In the genomic region with DNA sequence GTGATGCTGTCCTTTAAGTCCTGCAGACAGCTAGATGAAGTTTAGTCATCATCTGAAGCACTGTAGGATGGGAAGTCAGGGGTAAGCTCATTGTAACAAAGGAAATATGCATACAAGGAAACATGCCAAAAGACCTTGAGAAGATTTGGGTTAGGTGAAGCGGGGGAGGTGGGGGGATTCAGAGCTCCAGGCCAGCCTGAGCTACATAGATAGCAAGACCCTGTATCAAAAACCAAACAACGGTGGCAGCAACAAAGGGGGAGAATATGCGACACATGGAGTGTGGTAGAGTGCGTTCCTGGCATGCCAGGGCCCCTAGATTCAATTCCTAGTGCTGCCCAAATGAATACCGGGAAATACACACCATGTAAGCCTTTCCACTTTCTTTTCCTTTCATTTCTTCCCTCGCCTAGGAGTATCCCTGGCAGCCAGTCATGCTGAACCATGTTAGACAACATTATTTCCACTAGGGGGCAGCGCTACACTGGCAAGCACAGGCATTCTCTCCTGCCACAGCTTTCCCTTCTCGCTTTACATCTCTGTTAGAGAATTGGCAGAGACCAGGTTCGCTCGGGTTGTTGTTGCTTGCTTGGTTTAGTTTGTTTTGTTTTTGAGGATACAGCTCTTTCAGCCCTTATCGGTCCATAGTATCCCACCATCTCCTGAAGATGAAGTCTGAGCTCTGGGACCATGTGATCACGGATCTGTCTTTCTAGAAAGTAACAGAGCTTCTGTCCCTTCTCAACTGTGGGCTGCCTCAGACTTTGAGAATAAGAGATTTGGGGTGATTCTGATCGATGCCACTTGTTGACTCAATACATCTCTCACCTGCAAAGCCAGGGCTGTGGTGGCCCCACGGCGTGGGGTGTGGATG, we compare ENCODE assay signal across 8 mouse cellular contexts. TPM values are rescaled to one million over a fixed set of nuclear protein-coding genes. Genes with fewer than 3 reads are reported as not detected.
DNase-seq lines count a peak whose midpoint lies in the region; ATAC-seq and TF ChIP-seq lines count a peak whose summit lies in the region.

No protein-coding gene starts in this region.

- no peak overlapping the region for H3K27ac ChIP-seq in cerebellum, adult 2 months (ENCODE audit: insufficient read depth, low read length)
- H3K27ac ChIP-seq in forebrain, embryonic 16.5 days (ENCODE audit: low read length), result no peak overlapping the region
- H3K27ac ChIP-seq in liver, postnatal 0 days (ENCODE audit: low read depth), result no peak overlapping the region
- no peak overlapping the region for H3K27ac ChIP-seq in neural tube, embryonic 11.5 days (ENCODE audit: low read depth, low read length)

- TF ChIP-seq EP300 in liver, postnatal 0 days (IDR thresholded peaks at IDR 0.05; ENCODE audit: low read depth), result no peak

- no peak overlapping the region for H3K9ac ChIP-seq in forebrain, embryonic 16.5 days (replicated peaks; ENCODE audit: low read depth, low read length)
- no peak overlapping the region for H3K9ac ChIP-seq in liver, postnatal 0 days (replicated peaks)
- H3K9ac ChIP-seq in neural tube, embryonic 11.5 days (ENCODE audit: low read length), result no peak overlapping the region

- no peak for DNase-seq in Patski (ENCODE audit: low read depth, low spot score)
- DNase-seq in cerebellum, adult 2 months, result peak; percentile 58 to 60
- DNase-seq in heart, postnatal 36 days, result peak; percentile 51 to 66
- peak; percentile 78 for DNase-seq in layer of hippocampus, adult 11-12 months (ENCODE audit: low spot score)
- DNase-seq in liver, postnatal 0 days, result peak; percentile 66
- DNase-seq in neural tube, embryonic 11.5 days (ENCODE audit: low spot score), result peak; percentile 73
- DNase-seq in thymus, postnatal 25 days, result peak; percentile 46

- no peaks in the 10 kb centered on the region for H3K27me3 ChIP-seq in Patski
- no peaks in the 10 kb centered on the region for H3K27me3 ChIP-seq in cerebellum, adult 2 months (ENCODE audit: control insufficient read depth, insufficient read depth, low read length)
- H3K27me3 ChIP-seq in forebrain, embryonic 16.5 days (replicated peaks; ENCODE audit: control insufficient read depth, insufficient read depth, low read length), result peaks cover 7% of the 10 kb centered on the region; the same call in 1 of the 2 replicates
- no peaks in the 10 kb centered on the region for H3K27me3 ChIP-seq in liver, postnatal 0 days (ENCODE audit: insufficient read depth, low read length)
- H3K27me3 ChIP-seq in neural tube, embryonic 11.5 days (ENCODE audit: control insufficient read depth, insufficient read depth, low read length), result no peaks in the 10 kb centered on the region

- peak; percentile 96 for TF ChIP-seq CTCF in Patski (IDR thresholded peaks at IDR 0.05)
- TF ChIP-seq CTCF in cerebellum, adult 2 months (IDR thresholded peaks at IDR 0.05; ENCODE audit: borderline replicate concordance, insufficient read depth, low read depth, low read length), result peak; percentile 87
- peak; percentile 95 for TF ChIP-seq CTCF in liver, postnatal 0 days (IDR thresholded peaks at IDR 0.05; ENCODE audit: low read depth)

- no peak overlapping the region for H3K4me2 ChIP-seq in forebrain, embryonic 16.5 days (ENCODE audit: low read length)
- H3K4me2 ChIP-seq in liver, postnatal 0 days (ENCODE audit: low read depth, low read length), result peak overlapping the region; percentile 16
- H3K4me2 ChIP-seq in neural tube, embryonic 11.5 days (ENCODE audit: low read depth), result no peak overlapping the region

- POLR2A ChIA-PET in Patski (lab: Charles Lee), result interaction anchor here (0.5 to 1.3 kb wide), 4 partner anchors 12 to 150 kb away, joined by 3 to 5 read pairs (median 4); no protein-coding TSS in a partner anchor

- no peaks in the 10 kb centered on the region for H3K36me3 ChIP-seq in forebrain, embryonic 16.5 days (ENCODE audit: control insufficient read depth, insufficient read depth)
- no peaks in the 10 kb centered on the region for H3K36me3 ChIP-seq in liver, postnatal 0 days (replicated peaks; ENCODE audit: insufficient read depth, low read length)
- no peaks in the 10 kb centered on the region for H3K36me3 ChIP-seq in neural tube, embryonic 11.5 days (ENCODE audit: control insufficient read depth, insufficient read depth, low read length)

- CTCF ChIA-PET in Patski (lab: Charles Lee), result interaction anchor here (0.6 to 4.7 kb wide), 37 partner anchors 12 to 314 kb away, joined by 3 to 30 read pairs (median 4); a partner anchor contains a TSS

- in situ Hi-C loops in Patski (cut with MboI; ENCODE audit: low pct_unique_long_range_greater_than_20kb), result loop anchor here (5.0 kb wide), 1 partner anchor 150 kb away; no protein-coding TSS in a partner anchor

- WGBS in cerebellum, adult 2 months, result 30% methylated on average over 15 of the region's 15 CpGs
- 28% methylated on average over 15 of the region's 15 CpGs for WGBS in forebrain, embryonic 16.5 days
- 22% methylated on average over 15 of the region's 15 CpGs for WGBS in liver, postnatal 0 days (ENCODE audit: insufficient replicate concordance)
- 31% methylated on average over 15 of the region's 15 CpGs for WGBS in neural tube, embryonic 11.5 days

- intact Hi-C loops in heart, postnatal 36 days (cut with DNase I), result loop anchor here (1.0 to 5.0 kb wide), 4 partner anchors 100 to 310 kb away; no protein-coding TSS in a partner anchor

- H3K4me3 ChIP-seq in cerebellum, adult 2 months (replicated peaks; ENCODE audit: insufficient read depth, low read depth, low read length), result no peak overlapping the region
- no peak overlapping the region for H3K4me3 ChIP-seq in forebrain, embryonic 16.5 days (replicated peaks; ENCODE audit: low read length)
- no peak overlapping the region for H3K4me3 ChIP-seq in liver, postnatal 0 days (ENCODE audit: low read depth, low read length)
- H3K4me3 ChIP-seq in neural tube, embryonic 11.5 days (ENCODE audit: low read depth, low read length), result no peak overlapping the region

- no peak for TF ChIP-seq POLR2A in cerebellum, adult 2 months (IDR thresholded peaks at IDR 0.05; ENCODE audit: borderline replicate concordance, insufficient read depth, low read length)

- H3K9me3 ChIP-seq in forebrain, embryonic 16.5 days (ENCODE audit: control insufficient read depth, low read length), result no peaks in the 10 kb centered on the region
- H3K9me3 ChIP-seq in liver, postnatal 0 days (ENCODE audit: low read length), result no peaks in the 10 kb centered on the region
- H3K9me3 ChIP-seq in neural tube, embryonic 11.5 days (ENCODE audit: control insufficient read depth, low read length), result 0 out of 2 replicates have a peak, but pooled peaks cover 3% of the 10 kb centered on the region

- H3K4me1 ChIP-seq in cerebellum, adult 2 months (ENCODE audit: control insufficient read depth, insufficient read depth, low read length), result no peaks in the 10 kb centered on the region
- H3K4me1 ChIP-seq in forebrain, embryonic 16.5 days (replicated peaks; ENCODE audit: control insufficient read depth, insufficient read depth, low read length), result peaks cover 5% of the 10 kb centered on the region; the same call in 1 of the 2 replicates
- no peaks in the 10 kb centered on the region for H3K4me1 ChIP-seq in liver, postnatal 0 days (ENCODE audit: insufficient read depth)
- H3K4me1 ChIP-seq in neural tube, embryonic 11.5 days (ENCODE audit: control insufficient read depth, insufficient read depth, low read length), result no peaks in the 10 kb centered on the region

- ATAC-seq in Patski, result peak; percentile 75
- ATAC-seq in forebrain, embryonic 16.5 days, result peak; percentile 85
- peak; percentile 56; the same call in 1 of the 2 replicates for ATAC-seq in liver, postnatal 0 days
- ATAC-seq in neural tube, embryonic 11.5 days (ENCODE audit: insufficient read depth, low FRiP score, low TSS enrichment), result no peak

RNA-seq across cellular contexts. Expression of a gene that starts 20.9 kb away (rescaled TPM):
- polyA plus RNA-seq in Patski (2021), result 279 TPM
- polyA plus RNA-seq in cerebellum, adult 2 months (2012; rRNA removed), result 121 and 127 TPM in 2 replicates
- 229 and 233 TPM in 2 replicates for polyA plus RNA-seq in forebrain, embryonic 16.5 days (2015; fragmentation: Nextera tagmentation; extraction: Ambion mirVana)
- 10 to 100 TPM; 60.7 to 62.6 TPM for total RNA-seq in heart, postnatal 36 days (2021)
- 49.1 and 57.4 TPM in 2 replicates for polyA plus RNA-seq in liver, postnatal 0 days (2015; fragmentation: Nextera tagmentation; extraction: Ambion mirVana)
- polyA plus RNA-seq in neural tube, embryonic 11.5 days (2014; fragmentation: Nextera tagmentation; extraction: Ambion mirVana), result 216 and 234 TPM in 2 replicates

RNA-seq across cellular contexts. Expression of a gene that starts 24.2 kb away (rescaled TPM):
- polyA plus RNA-seq in Patski (2021), result 14.2 TPM
- polyA plus RNA-seq in cerebellum, adult 2 months (2012; rRNA removed), result 17.2 and 21.0 TPM in 2 replicates
- 18.9 and 21.0 TPM in 2 replicates for polyA plus RNA-seq in forebrain, embryonic 16.5 days (2015; fragmentation: Nextera tagmentation; extraction: Ambion mirVana)
- 10 to 100 TPM; 24.3 to 24.7 TPM for total RNA-seq in heart, postnatal 36 days (2021)
- polyA plus RNA-seq in liver, postnatal 0 days (2015; fragmentation: Nextera tagmentation; extraction: Ambion mirVana), result 9.2 and 10.7 TPM in 2 replicates
- polyA plus RNA-seq in neural tube, embryonic 11.5 days (2014; fragmentation: Nextera tagmentation; extraction: Ambion mirVana), result 13.2 and 15.4 TPM in 2 replicates

RNA-seq across cellular contexts. Expression of a gene that starts 44.5 kb away (rescaled TPM):
- polyA plus RNA-seq in Patski (2021), result 6.3 TPM
- 6.6 and 8.0 TPM in 2 replicates for polyA plus RNA-seq in cerebellum, adult 2 months (2012; rRNA removed)
- 2.3 and 2.5 TPM in 2 replicates for polyA plus RNA-seq in forebrain, embryonic 16.5 days (2015; fragmentation: Nextera tagmentation; extraction: Ambion mirVana)
- 10 to 100 TPM; 19.8 to 21.2 TPM for total RNA-seq in heart, postnatal 36 days (2021)
- 2.7 and 3.3 TPM in 2 replicates for polyA plus RNA-seq in liver, postnatal 0 days (2015; fragmentation: Nextera tagmentation; extraction: Ambion mirVana)
- polyA plus RNA-seq in neural tube, embryonic 11.5 days (2014; fragmentation: Nextera tagmentation; extraction: Ambion mirVana), result 2.3 and 3.0 TPM in 2 replicates
